Mouse (Mus musculus) liver, adult 2 months (tissue): ENCODE results near the gene Zbtb42. TPM values are rescaled to one million over a fixed set of nuclear protein-coding genes. Genes with fewer than 3 reads are reported as not detected.

Experiments
- DNase-seq: peaks from one replicate; pipeline ENCODE4 v3.0.0-alpha.2; 2011; ENCODE audit warnings: low read depth, low spot score; ENCODE audit errors: extremely low read depth
- H3K27ac ChIP-seq: fragments of 200-500 bp; replicated peaks from 2 replicates; pipeline ENCODE4 v1.5.1; 2012; ENCODE audit warnings: low read depth, mild to moderate bottlenecking, control low read depth, inconsistent platforms, low read length; ENCODE audit not compliant: insufficient read depth
- H3K27me3 ChIP-seq: fragments of 200-500 bp; 2 replicates; pipeline ENCODE4 v1.6.1; 2012; ENCODE audit warnings: mild to moderate bottlenecking, moderate library complexity, low read length, inconsistent platforms; ENCODE audit not compliant: control insufficient read depth, insufficient read depth
- H3K36me3 ChIP-seq: fragments of 200-500 bp; 2 replicates; pipeline ENCODE4 v1.6.1; 2012; ENCODE audit warnings: low read length, inconsistent platforms; ENCODE audit not compliant: control insufficient read depth, insufficient read depth
- H3K4me1 ChIP-seq: fragments of 200-500 bp; 2 replicates; pipeline ENCODE4 v1.6.1; 2011; ENCODE audit warnings: low read length; ENCODE audit not compliant: control insufficient read depth, insufficient read depth
- H3K4me3 ChIP-seq: fragments of 200-500 bp; 2 replicates; pipeline ENCODE4 v1.5.1; 2011; ENCODE audit warnings: low read depth, mild to moderate bottlenecking, control low read depth, low read length, moderate library complexity; ENCODE audit not compliant: insufficient read depth
- H3K79me2 ChIP-seq: fragments of 200-500 bp; 2 replicates; pipeline ENCODE4 v1.6.1; 2012; ENCODE audit warnings: inconsistent platforms, mild to moderate bottlenecking, low read length, moderate library complexity; ENCODE audit not compliant: control insufficient read depth, insufficient read depth
- H3K9ac ChIP-seq: fragments of 200-500 bp; 2 replicates; pipeline ENCODE4 v1.6.1; 2012; ENCODE audit warnings: low read depth, mild to moderate bottlenecking, control low read depth, inconsistent platforms, low read length
- CTCF ChIP-seq: fragments of 200-500 bp; IDR thresholded peaks from 2 replicates; pipeline ENCODE4 v1.5.1; 2011; ENCODE audit warnings: low read depth, low read length, control low read depth
- POLR2A ChIP-seq: fragments of 200-500 bp; IDR thresholded peaks from 2 replicates; pipeline ENCODE4 v1.6.1; 2011; ENCODE audit warnings: low read length, control low read depth; ENCODE audit not compliant: insufficient read depth; ENCODE audit errors: extremely low read depth
- whole genome bisulfite sequencing: fragments of 180-500 bp; shearing (Covaris S2); methylation state at CpG from one replicate; pipeline ENCODE4 v1.1.7; 2018; 5-methylcytosine and 5-hydroxymethylcytosine counted together
- polyA plus RNA-seq: library from polyadenylated mRNA; depleted of rRNA; stranded (reverse); fragments of >200 nt; gene quantifications from 2 replicates; pipeline ENCODE4 v1.2.3, GENCODE M21; 2012
- total RNA-seq: library from RNA; depleted of rRNA; stranded (reverse); fragments of >200 nt; gene quantifications from 2 replicates; pipeline ENCODE4 v1.2.3, GENCODE M21; 2014

Gene Zbtb42
- total and polyA plus RNA-seq, 2 experiments = 0.83 to 7.9 TPM

- Histone ChIP-seq H3K36me3 (no peaks in the 10 kb centered on the region; the same call in 1 of the 2 replicates), H3K4me1 (peaks cover 7% of the 10 kb centered on the region; the same call in 1 of the 2 replicates), H3K9ac (no peak overlapping the region), H3K27ac (no peak overlapping the region), H3K27me3 (no peaks in the 10 kb centered on the region), H3K4me3 (no peak overlapping the region), H3K79me2 (no peaks in the 10 kb centered on the region)
- 26% methylated on average over 3 of the region's 3 CpGs for WGBS
- TF ChIP-seq CTCF (no peak), POLR2A (no peak)
- DNase-seq = peak; percentile 89
Observed at GRCm38 (mm10) chr12:112713984-112714383, 35.4 kb downstream of the Zbtb42 start.

GRCm38 (mm10) chr12:112717140-112717539 lies 38.5 kb downstream of the Zbtb42 start:
- WGBS = 54% methylated on average over 7 of the region's 7 CpGs
- H3K4me3 ChIP-seq = no peak overlapping the region
- peaks cover 6% of the 10 kb centered on the region; the same call in 1 of the 2 replicates for H3K79me2 ChIP-seq
- H3K27me3 ChIP-seq = no peaks in the 10 kb centered on the region
- no peak for DNase-seq
- peaks cover 13% of the 10 kb centered on the region; the same call in 1 of the 2 replicates for H3K4me1 ChIP-seq
- no peak overlapping the region for H3K9ac ChIP-seq
- H3K27ac ChIP-seq = no peak overlapping the region
- no peaks in the 10 kb centered on the region; the same call in 1 of the 2 replicates for H3K36me3 ChIP-seq
- TF ChIP-seq CTCF = peak; percentile 72
- TF ChIP-seq POLR2A = no peak

GRCm38 (mm10) chr12:112718995-112719394 lies 40.4 kb downstream of the Zbtb42 start:
- DNase-seq = no peak
- H3K27me3 ChIP-seq = no peaks in the 10 kb centered on the region
- H3K79me2 ChIP-seq = peaks cover 12% of the 10 kb centered on the region; the same call in 1 of the 2 replicates
- no peaks in the 10 kb centered on the region; the same call in 1 of the 2 replicates for H3K36me3 ChIP-seq
- H3K27ac ChIP-seq = no peak overlapping the region
- peaks cover 15% of the 10 kb centered on the region for H3K4me1 ChIP-seq
- no peak overlapping the region for H3K4me3 ChIP-seq
- 73% methylated on average over 5 of the region's 5 CpGs for WGBS
- no peak overlapping the region for H3K9ac ChIP-seq
- TF ChIP-seq POLR2A (no peak), CTCF (no peak)

- peak within 1 kb of the TSS; percentile 91 for H3K27ac ChIP-seq
- H3K27me3 ChIP-seq = no peaks in the 10 kb centered on the region
- WGBS = 28% methylated on average over 6 of the region's 6 CpGs
- peak within 1 kb of the TSS; percentile 81 for H3K4me3 ChIP-seq
- peaks cover 10% of the 10 kb centered on the region for H3K4me1 ChIP-seq
- TF ChIP-seq POLR2A = no peak
- no peak for TF ChIP-seq CTCF
- peaks cover 20% of the 10 kb centered on the region; the same call in 1 of the 2 replicates for H3K79me2 ChIP-seq
- H3K36me3 ChIP-seq = no peaks in the 10 kb centered on the region; the same call in 1 of the 2 replicates
- DNase-seq = no peak
- H3K9ac ChIP-seq = peak within 1 kb of the TSS; percentile 82
Observed at GRCm38 (mm10) chr12:112720216-112720615, 41.6 kb downstream of the Zbtb42 start, which contains the start of gene Cep170b. Gene Cep170b, plus strand, starts transcription at chr12:112720455.

GRCm38 (mm10) chr12:112720890-112721423 lies 42.3 kb downstream of the Zbtb42 start:
- Histone ChIP-seq H3K9ac (peak overlapping the region; percentile 82), H3K27ac (peak overlapping the region; percentile 91), H3K4me3 (peak overlapping the region; percentile 81), H3K4me1 (peaks cover 10% of the 10 kb centered on the region), H3K79me2 (peaks cover 20% of the 10 kb centered on the region; the same call in 1 of the 2 replicates), H3K27me3 (no peaks in the 10 kb centered on the region), H3K36me3 (no peaks in the 10 kb centered on the region; the same call in 1 of the 2 replicates)
- WGBS = 18% methylated on average over 12 of the region's 12 CpGs
- no peak for TF ChIP-seq CTCF
- no peak for TF ChIP-seq POLR2A
- DNase-seq = peak; percentile 70

GRCm38 (mm10) chr12:112721424-112722239 lies 43.0 kb downstream of the Zbtb42 start:
- H3K27ac ChIP-seq = peak overlapping the region; percentile 91
- peak overlapping the region; percentile 82 for H3K9ac ChIP-seq
- WGBS = 4% methylated on average over 63 of the region's 69 CpGs
- no peaks in the 10 kb centered on the region for H3K36me3 ChIP-seq
- H3K4me1 ChIP-seq = peaks cover 10% of the 10 kb centered on the region
- peaks cover 25% of the 10 kb centered on the region; the same call in 1 of the 2 replicates for H3K79me2 ChIP-seq
- TF ChIP-seq POLR2A (peak; percentile 63), CTCF (no peak)
- no peaks in the 10 kb centered on the region for H3K27me3 ChIP-seq
- peak; percentile 87 for DNase-seq
- peak overlapping the region; percentile 94 for H3K4me3 ChIP-seq
